In the genomic region with DNA sequence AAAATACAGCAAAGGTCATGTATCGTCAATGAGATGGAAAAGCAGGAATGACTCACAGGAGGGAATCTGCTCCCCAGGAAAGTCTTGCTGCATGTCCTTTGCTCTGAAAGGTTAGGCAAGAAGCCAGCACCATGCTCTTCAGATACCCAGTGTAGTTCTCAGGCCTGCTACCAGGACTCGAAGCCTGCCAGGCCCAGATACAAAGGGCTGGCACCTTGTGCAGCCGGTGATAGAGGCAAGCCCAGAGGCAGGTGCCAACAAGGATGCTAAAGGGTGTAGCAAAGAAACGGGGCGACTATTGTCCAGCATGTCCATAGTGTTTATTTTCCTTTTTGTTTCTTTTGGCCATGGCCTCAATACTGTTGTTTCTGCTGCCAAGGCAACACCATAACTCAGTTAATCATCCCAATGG, we compare ENCODE assay signal across 14 mouse cellular contexts. TPM values are rescaled to one million over a fixed set of nuclear protein-coding genes. Genes with fewer than 3 reads are reported as not detected.
A peak's percentile ranks its signal among the peaks of the same experiment; 100 is the strongest.
DNase-seq lines count a peak whose midpoint lies in the region; ATAC-seq and TF ChIP-seq lines count a peak whose summit lies in the region.
"Had no signal": no experiment of that assay in that cellular context is flagged by ENCODE, and none has a peak within 500 bp of the region (broad histone marks: within the 10 kb centered on the region; RNA-seq: fewer than 3 reads in every experiment).

No protein-coding gene starts in this region.

- H3K36me3 ChIP-seq in heart, postnatal 0 days (replicated peaks; ENCODE audit: control insufficient read depth, insufficient read depth, low read length), result no peaks in the 10 kb centered on the region
- no peaks in the 10 kb centered on the region for H3K36me3 ChIP-seq in neural tube, embryonic 13.5 days
- H3K36me3 ChIP-seq: heart, embryonic 12.5 days; liver, embryonic 12.5 days; stomach, embryonic 15.5 days had no signal

- no peak overlapping the region for H3K4me2 ChIP-seq in heart, postnatal 0 days (ENCODE audit: low read depth, low read length)
- no peak overlapping the region for H3K4me2 ChIP-seq in neural tube, embryonic 13.5 days
- H3K4me2 ChIP-seq: heart, embryonic 12.5 days; liver, embryonic 12.5 days; stomach, embryonic 15.5 days had no signal

- TF ChIP-seq EP300 in heart, postnatal 0 days (IDR thresholded peaks at IDR 0.05; ENCODE audit: low read depth), result no peak

- TF ChIP-seq CTCF in heart, postnatal 0 days (IDR thresholded peaks at IDR 0.05; ENCODE audit: low read depth), result no peak

- no peak overlapping the region for H3K4me3 ChIP-seq in heart, postnatal 0 days (ENCODE audit: low read depth, low read length)
- no peak overlapping the region for H3K4me3 ChIP-seq in neural tube, embryonic 13.5 days
- H3K4me3 ChIP-seq: heart, embryonic 12.5 days; liver, embryonic 12.5 days; stomach, embryonic 15.5 days had no signal

- WGBS in heart, postnatal 0 days, result 48% methylated on average over 5 of the region's 5 CpGs
- 62% methylated on average over 5 of the region's 5 CpGs for WGBS in neural tube, embryonic 13.5 days

- H3K27ac ChIP-seq in heart, postnatal 0 days (ENCODE audit: low read depth), result no peak overlapping the region
- no peak overlapping the region for H3K27ac ChIP-seq in neural tube, embryonic 13.5 days (replicated peaks)
- H3K27ac ChIP-seq: liver, embryonic 12.5 days; macrophage; stomach, embryonic 15.5 days had no signal

- DNase-seq in heart, postnatal 0 days (ENCODE audit: low spot score), result no peak
- no peak for DNase-seq in heart, postnatal 10 days
- DNase-seq in neural tube, embryonic 10.5 days (ENCODE audit: extremely low spot score, low spot score), result no peak
- DNase-seq in adrenal gland, adult 2 months, result peak; percentile 80
- peak; percentile 36 for DNase-seq in fibroblast of lung, adult 2 months (ENCODE audit: low read depth)
- DNase-seq in ovary, adult 18-20 months (ENCODE audit: low spot score), result no peak
- DNase-seq: gastrocnemius, postnatal 36 days; right cerebral cortex, postnatal 25 days had no signal

- no peaks in the 10 kb centered on the region; the same call in 1 of the 2 replicates for H3K4me1 ChIP-seq in heart, postnatal 0 days (ENCODE audit: control insufficient read depth, insufficient read depth)
- peaks cover 24% of the 10 kb centered on the region for H3K4me1 ChIP-seq in neural tube, embryonic 13.5 days (replicated peaks)
- H3K4me1 ChIP-seq: heart, embryonic 12.5 days; liver, embryonic 12.5 days; stomach, embryonic 15.5 days had no signal

- peak; percentile 41; the same call in 1 of the 2 replicates for ATAC-seq in heart, postnatal 0 days (ENCODE audit: insufficient read depth, low read depth)
- ATAC-seq in neural tube, embryonic 13.5 days (ENCODE audit: low read depth), result 0 out of 2 replicates have a peak, but pooled peaks have one; percentile 13
- ATAC-seq: liver, embryonic 12.5 days had no signal

- H3K27me3 ChIP-seq in heart, postnatal 0 days (ENCODE audit: control insufficient read depth, insufficient read depth, low read length), result no peaks in the 10 kb centered on the region
- H3K27me3 ChIP-seq in neural tube, embryonic 13.5 days, result no peaks in the 10 kb centered on the region
- H3K27me3 ChIP-seq: heart, embryonic 12.5 days; stomach, embryonic 15.5 days had no signal

- no peak overlapping the region for H3K9ac ChIP-seq in heart, postnatal 0 days (replicated peaks; ENCODE audit: low read depth, low read length)
- H3K9ac ChIP-seq in neural tube, embryonic 13.5 days, result no peak overlapping the region
- H3K9ac ChIP-seq: heart, embryonic 12.5 days; liver, embryonic 12.5 days; stomach, embryonic 15.5 days had no signal

- intact Hi-C loops in heart, postnatal 10 days (cut with DNase I), result no loop called here

- no peaks in the 10 kb centered on the region for H3K9me3 ChIP-seq in heart, postnatal 0 days (replicated peaks; ENCODE audit: control insufficient read depth, low read length)
- no peaks in the 10 kb centered on the region for H3K9me3 ChIP-seq in neural tube, embryonic 13.5 days
- H3K9me3 ChIP-seq: heart, embryonic 12.5 days; liver, embryonic 12.5 days; stomach, embryonic 15.5 days had no signal

RNA-seq across cellular contexts. Expression of gene Shc4, which starts 17.4 kb away (rescaled TPM):
- 1.2 and 4.4 TPM in 2 replicates for total RNA-seq in heart, postnatal 0 days (2014; rRNA removed; ENCODE audit: low replicate concordance)
- 0.44 and 0.49 TPM in 2 replicates for polyA plus RNA-seq in heart, postnatal 0 days (2015; fragmentation: Nextera tagmentation; extraction: Ambion mirVana)
- under 1 TPM; 0.77 TPM for total RNA-seq in heart, postnatal 10 days (2021)
- 4.6 TPM in 2 replicates for polyA plus RNA-seq in neural tube, embryonic 13.5 days (2015; fragmentation: Nextera tagmentation; extraction: Ambion mirVana)
- total RNA-seq in adrenal gland, adult 2 months (2021), result 1 to 10 TPM; 2.4 to 3.6 TPM
- polyA plus RNA-seq in adrenal gland, adult 2 months (2012; rRNA removed), result 0.82 and 1.4 TPM in 2 replicates
- total RNA-seq: monocyte, adult 5-6 weeks had no signal

RNA-seq across cellular contexts. Expression of gene Eid1, which starts 33.6 kb away (rescaled TPM):
- total RNA-seq in heart, postnatal 0 days (2014; rRNA removed; ENCODE audit: low replicate concordance), result 70.4 and 83.6 TPM in 2 replicates
- 80.7 and 87.4 TPM in 2 replicates for polyA plus RNA-seq in heart, postnatal 0 days (2015; fragmentation: Nextera tagmentation; extraction: Ambion mirVana)
- 10 to 100 TPM; 73.4 to 85.2 TPM for total RNA-seq in heart, postnatal 10 days (2021)
- polyA plus RNA-seq in neural tube, embryonic 13.5 days (2015; fragmentation: Nextera tagmentation; extraction: Ambion mirVana), result 411 and 415 TPM in 2 replicates
- total RNA-seq in adrenal gland, adult 2 months (2021), result 100 to 1,000 TPM in 1 of 2 experiments, 10 to 100 TPM in 1; 98.6 to 141 TPM
- 28.9 and 29.6 TPM in 2 replicates for polyA plus RNA-seq in adrenal gland, adult 2 months (2012; rRNA removed)

Comparison
In these comparisons a context has a peak if more than half of its experiments do, and no peak if none do; other contexts are left out.
1. DNase-seq: peak in adrenal gland, adult 2 months (single experiment) and fibroblast of lung, adult 2 months (single experiment); none in heart, postnatal 0 days (single experiment), heart, postnatal 10 days (0 of 2), neural tube, embryonic 10.5 days (single experiment) and ovary, adult 18-20 months (single experiment).